Mouse (Mus musculus): Measurements from ENCODE around the gene Olfr492. TPM values are rescaled to one million over a fixed set of nuclear protein-coding genes. Genes with fewer than 3 reads are reported as not detected.

Olfr492 gene
- total RNA-seq (2017): not detected in 2 replicates

GRCm38 (mm10) chr7:108323574-108323973 lies at the start of gene Olfr492:
TSS of gene Olfr492 (minus strand) at chr7:108323674.
- ATAC-seq (replicated peaks; ENCODE audit: low read depth, poor library complexity, severe bottlenecking): no peak

- ATAC-seq (replicated peaks; ENCODE audit: low read depth, poor library complexity, severe bottlenecking): no peak
Observed at GRCm38 (mm10) chr7:108365035-108365434, 41.6 kb upstream of the Olfr492 start, which contains the start of gene Olfr494. TSS of gene Olfr494 (plus strand) at chr7:108365335.

- ATAC-seq (replicated peaks; ENCODE audit: low read depth, poor library complexity, severe bottlenecking): no peak
Observed at GRCm38 (mm10) chr7:108346879-108347278, 23.4 kb upstream of the Olfr492 start, which contains the start of gene Olfr493. TSS of gene Olfr493 (minus strand) at chr7:108346979.

GRCm38 (mm10) chr7:108313151-108313550 lies 10.3 kb downstream of the Olfr492 start, which contains the start of gene Olfr491:
TSS of gene Olfr491 (plus strand) at chr7:108313451.
- no peak for ATAC-seq (replicated peaks; ENCODE audit: low read depth, poor library complexity, severe bottlenecking)

GRCm38 (mm10) chr7:108288834-108289233 lies 34.6 kb downstream of the Olfr492 start, which contains the start of gene Olfr490:
TSS of gene Olfr490 (minus strand) at chr7:108288934.
- no peak for ATAC-seq (replicated peaks; ENCODE audit: low read depth, poor library complexity, severe bottlenecking)

Other genes starting within 250 kb of the Olfr492 start
- not detected in 2 replicates for gene Olfr481, start 243.8 kb downstream of the Olfr492 start, total RNA-seq (2017)
- 0.09 and 0.15 TPM in 2 replicates for gene Olfr482, start 226.1 kb downstream of the Olfr492 start, total RNA-seq (2017)
- gene Olfr483, start 222.8 kb downstream of the Olfr492 start, total RNA-seq (2017): not detected in 2 replicates
- not detected in 2 replicates for gene Olfr484, start 196.2 kb downstream of the Olfr492 start, total RNA-seq (2017)
- gene Olfr485, start 163.8 kb downstream of the Olfr492 start, total RNA-seq (2017): not detected in 2 replicates
- gene Olfr486, start 150.9 kb downstream of the Olfr492 start, total RNA-seq (2017): not detected in 2 replicates
- not detected in 2 replicates for gene Olfr487, start 109.0 kb downstream of the Olfr492 start, total RNA-seq (2017)
- not detected in 2 replicates for gene Olfr488, start 65.3 kb downstream of the Olfr492 start, total RNA-seq (2017)
- gene Olfr490, start 34.7 kb downstream of the Olfr492 start, total RNA-seq (2017): not detected in 2 replicates
- gene Olfr491, start 10.2 kb downstream of the Olfr492 start, total RNA-seq (2017): not detected in 2 replicates
- gene Olfr493, start 23.3 kb upstream of the Olfr492 start, total RNA-seq (2017): not detected in 2 replicates
- not detected in 2 replicates for gene Olfr494, start 41.7 kb upstream of the Olfr492 start, total RNA-seq (2017)
- gene Olfr495, start 69.5 kb upstream of the Olfr492 start, total RNA-seq (2017): not detected in 2 replicates
- not detected in 2 replicates for gene Olfr497, start 96.7 kb upstream of the Olfr492 start, total RNA-seq (2017)
- not detected in 2 replicates for gene Olfr498, start 141.7 kb upstream of the Olfr492 start, total RNA-seq (2017)
- gene Olfr502, start 201.4 kb upstream of the Olfr492 start, total RNA-seq (2017): not detected in 2 replicates
- gene Olfr503, start 220.9 kb upstream of the Olfr492 start, total RNA-seq (2017): not detected in 2 replicates
- not detected in 2 replicates for gene Olfr504, start 242.1 kb upstream of the Olfr492 start, total RNA-seq (2017)